Mouse (Mus musculus) heart, postnatal 25 days (tissue): ENCODE results near the gene Tgfb1. TPM values are rescaled to one million over a fixed set of nuclear protein-coding genes. Genes with fewer than 3 reads are reported as not detected.
A peak's percentile ranks its signal among the peaks of the same experiment; 100 is the strongest.

ENCODE experiments used
- DNase-seq: peaks from one replicate; pipeline ENCODE4 v3.0.0; 2022; ENCODE audit warnings: low spot score
- intact Hi-C: fragments of 180-260 bp; cut with DNase I; formaldehyde crosslinking; loops from one replicate; pipeline ENCODE4 v1.15.1; 2025
- total RNA-seq, 2 experiments: library from RNA; stranded (reverse); gene quantifications; 2 replicates each; pipeline ENCODE4 v1.2.3; 2021

Tgfb1 gene
- 10 to 100 TPM; 23.8 to 24.5 TPM for total RNA-seq

DNA sequence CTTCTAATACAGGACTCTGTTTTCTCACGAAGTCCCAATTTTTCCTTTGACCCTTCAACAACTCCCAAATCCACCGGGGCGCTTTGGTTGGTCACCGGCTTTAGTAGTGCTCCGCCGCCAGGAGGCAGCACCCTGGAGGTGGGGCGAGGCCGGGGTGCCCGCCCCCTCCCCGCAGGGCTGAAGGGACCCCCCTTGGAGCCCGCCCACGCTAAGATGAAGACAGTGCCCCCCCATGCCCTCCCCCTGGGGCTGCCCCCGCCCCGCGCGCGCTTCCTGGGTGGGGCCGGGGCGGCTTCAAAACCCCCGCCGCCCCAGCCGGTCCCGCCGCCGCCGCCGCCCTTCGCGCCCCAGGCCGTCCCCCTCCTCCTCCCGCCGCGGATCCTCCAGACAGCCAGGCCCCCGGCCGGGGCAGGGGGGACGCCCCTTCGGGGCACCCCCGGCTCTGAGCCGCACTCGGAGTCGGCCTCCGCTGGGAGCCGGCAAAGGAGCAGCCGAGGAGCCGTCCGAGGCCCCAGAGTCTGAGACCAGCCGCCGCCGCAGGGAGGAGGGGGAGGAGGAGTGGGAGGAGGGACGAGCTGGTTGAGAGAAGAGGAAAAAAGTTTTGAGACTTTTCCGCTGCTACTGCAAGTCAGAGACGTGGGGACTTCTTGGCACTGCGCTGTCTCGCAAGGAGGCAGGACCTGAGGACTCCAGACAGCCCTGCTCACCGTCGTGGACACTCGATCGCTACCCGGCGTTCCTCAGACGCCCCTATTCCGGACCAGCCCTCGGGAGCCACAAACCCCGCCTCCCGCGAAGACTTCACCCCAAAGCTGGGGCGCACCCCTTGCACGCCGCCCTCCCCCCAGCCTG, at the start of gene Tgfb1:
TSS of gene Tgfb1 (plus strand) at position 323 of the 852 bp plus-strand sequence.
- DNase-seq = peak; percentile 71
- intact Hi-C loops = loop anchor here (2.0 to 5.0 kb wide), 2 partner anchors 32 to 120 kb away; partner anchors contain the start of gene Ccdc97

DNA sequence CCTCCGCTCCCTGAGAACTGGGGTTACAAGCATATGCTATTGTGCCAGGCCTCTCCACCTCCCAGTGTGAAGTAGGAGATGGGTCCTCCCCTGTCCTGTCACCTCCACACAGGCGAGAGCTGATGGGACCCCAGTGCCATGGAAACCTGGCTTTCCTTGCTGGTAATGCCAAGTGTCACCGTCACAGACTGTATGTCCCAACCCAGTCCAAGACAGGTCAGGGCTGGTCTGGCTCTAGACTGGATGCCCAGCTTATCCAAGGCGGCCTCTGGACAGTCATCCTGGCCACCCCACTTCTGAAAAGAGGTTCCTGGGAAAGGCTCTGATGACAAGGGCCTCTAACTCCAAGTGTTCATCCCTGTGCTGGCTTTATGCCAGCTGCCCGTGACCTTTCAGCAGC, 49.7 kb upstream of the Tgfb1 start:
- DNase-seq = no peak
- intact Hi-C loops = no loop called here

GRCm38 (mm10) chr7:25639754-25640153, 47.0 kb upstream of the Tgfb1 start:
- DNase-seq = no peak
- intact Hi-C loops = no loop called here

DNA sequence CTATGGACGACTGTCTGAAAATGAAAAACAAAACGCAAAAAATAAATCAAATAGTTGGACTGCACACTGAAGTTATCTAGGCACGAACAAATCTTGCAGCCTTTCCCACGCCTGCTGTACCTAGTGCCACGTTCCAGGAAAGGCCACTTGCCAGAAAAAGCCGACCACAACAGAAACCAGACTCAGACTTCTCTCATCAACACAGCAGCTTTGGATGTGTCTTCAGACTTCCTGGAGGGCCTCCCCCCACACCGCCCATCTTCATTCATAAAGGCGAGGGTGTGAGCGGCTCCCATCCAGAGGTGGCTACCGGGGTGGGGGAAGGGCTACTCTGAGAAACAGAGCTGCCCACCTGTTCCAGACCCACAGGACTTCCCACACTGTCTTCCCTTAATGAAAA, 42.7 kb upstream of the Tgfb1 start:
- intact Hi-C loops = no loop called here
- DNase-seq = no peak

- no peak for DNase-seq
- intact Hi-C loops = no loop called here
These were observed 42.2 kb upstream of the Tgfb1 start for GRCm38 (mm10) chr7:25644631-25645030.

GRCm38 (mm10) chr7:25645074-25645473, 41.7 kb upstream of the Tgfb1 start:
- intact Hi-C loops = no loop called here
- DNase-seq = no peak

DNA sequence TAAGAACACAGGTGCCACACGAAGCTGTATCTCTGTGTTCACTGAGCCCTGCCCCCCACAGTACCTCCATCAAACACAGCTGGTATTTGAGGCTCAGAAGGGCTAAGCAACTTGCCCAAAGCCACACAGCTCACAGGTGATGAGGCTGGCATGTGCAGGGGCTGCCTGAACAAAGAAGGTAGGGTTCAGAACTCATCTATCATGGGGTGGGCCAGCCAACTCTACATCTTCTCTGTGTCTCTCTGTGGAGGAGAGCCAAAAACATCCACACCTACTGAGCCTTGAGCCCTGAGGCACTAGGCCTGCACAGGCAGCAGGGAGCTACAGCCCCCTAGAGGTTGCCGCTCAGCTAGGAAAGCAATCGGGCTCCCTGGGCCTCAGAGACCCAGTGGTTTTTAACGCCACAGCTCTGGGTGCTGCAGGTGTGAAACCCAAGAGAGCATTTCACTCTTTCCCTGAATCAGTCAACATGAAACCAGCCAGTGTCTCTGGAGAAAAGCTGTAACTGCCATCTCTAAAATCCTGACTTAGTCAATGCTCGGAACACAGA, 39.2 kb upstream of the Tgfb1 start:
- no peak for DNase-seq
- intact Hi-C loops = no loop called here

DNA sequence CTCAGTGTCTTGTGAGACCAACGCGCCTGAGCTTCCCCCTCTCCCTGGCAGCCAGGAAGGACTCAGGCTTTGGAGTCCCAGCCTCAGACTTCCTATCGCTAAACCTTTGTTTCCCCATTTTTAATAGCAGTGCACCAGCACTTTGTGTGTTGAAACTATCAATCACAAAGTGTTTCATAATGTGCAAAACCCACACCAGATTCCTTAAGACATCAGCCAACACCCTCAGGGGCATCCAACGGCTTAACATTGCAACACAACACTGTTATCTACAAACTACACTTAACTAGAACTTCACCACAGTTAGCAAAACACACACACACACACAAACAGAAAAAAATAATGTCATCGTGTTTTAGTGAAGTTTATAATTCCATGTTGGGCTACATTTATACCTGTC, 37.0 kb upstream of the Tgfb1 start:
- DNase-seq = no peak
- intact Hi-C loops = no loop called here

- intact Hi-C loops = no loop called here
- DNase-seq = no peak
These were observed 35.5 kb upstream of the Tgfb1 start for GRCm38 (mm10) chr7:25651281-25651680.

DNA sequence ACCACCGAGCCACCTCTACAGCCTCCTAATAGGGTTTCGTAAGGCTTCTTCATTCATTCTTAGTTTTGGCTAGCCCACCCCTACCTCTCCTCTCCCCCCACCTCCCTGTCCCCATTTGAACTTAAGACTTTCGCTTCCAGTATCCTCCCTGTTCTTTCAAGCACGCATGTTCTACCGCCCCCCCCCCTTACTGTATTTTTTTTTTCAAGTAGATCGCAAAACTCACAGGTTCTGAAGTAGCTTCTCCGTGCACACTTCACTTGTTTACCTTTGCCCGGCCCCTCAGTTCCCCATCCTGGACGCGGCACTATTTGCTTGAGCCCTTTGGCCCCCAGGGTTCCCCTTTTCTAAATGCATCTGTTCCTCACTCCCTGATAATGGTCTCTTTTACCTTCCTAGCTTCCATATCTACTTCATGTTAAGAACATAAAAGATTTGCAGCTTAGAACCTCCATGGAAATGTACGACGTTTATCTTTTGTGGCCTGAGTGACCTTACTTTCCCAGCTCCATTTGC, 34.5 kb upstream of the Tgfb1 start:
- intact Hi-C loops = no loop called here

GRCm38 (mm10) chr7:25655601-25656428, 31.0 kb upstream of the Tgfb1 start:
- intact Hi-C loops = loop anchor here (5.0 kb wide), 1 partner anchor 34 kb away; no protein-coding TSS in a partner anchor
- DNase-seq = no peak

More for the DNA sequence above, 34.5 kb upstream of the Tgfb1 start:
- no peak for DNase-seq

DNA sequence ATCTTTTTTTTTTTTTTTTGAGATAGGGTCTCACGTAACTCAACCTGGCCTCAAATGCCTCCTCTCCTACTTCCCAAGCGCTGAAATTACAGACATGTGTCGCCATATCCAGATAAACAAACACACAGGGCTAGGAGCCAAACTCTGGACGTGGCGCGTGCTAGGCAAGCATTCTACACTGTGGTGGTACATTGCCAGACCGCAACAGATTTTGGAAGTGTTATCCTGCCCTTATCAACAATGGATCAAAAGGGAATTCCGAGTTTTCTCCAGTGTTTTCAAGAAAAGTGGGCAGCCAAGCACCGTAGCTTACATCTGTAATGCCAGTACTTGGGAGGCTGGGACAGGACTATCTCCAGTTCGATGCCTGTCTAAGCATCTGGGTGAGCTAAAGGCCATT, 29.0 kb upstream of the Tgfb1 start:
- intact Hi-C loops = loop anchor here (5.0 kb wide), 1 partner anchor 35 kb away; no protein-coding TSS in a partner anchor
- DNase-seq = no peak

- intact Hi-C loops = loop anchor here (5.0 kb wide), 1 partner anchor 37 kb away; no protein-coding TSS in a partner anchor
These were observed 27.9 kb upstream of the Tgfb1 start, which contains the start of the genes Bckdha and Exosc5 for GRCm38 (mm10) chr7:25658657-25659472. Gene Bckdha (minus strand): TSS chr7:25658981. Gene Exosc5 (plus strand): TSS chr7:25659164.

GRCm38 (mm10) chr7:25666381-25666780, 20.4 kb upstream of the Tgfb1 start:
- intact Hi-C loops = no loop called here
- no peak for DNase-seq

More at GRCm38 (mm10) chr7:25658657-25659472, 27.9 kb upstream of the Tgfb1 start, which contains the start of the genes Bckdha and Exosc5:
- DNase-seq = peak; percentile 99

DNA sequence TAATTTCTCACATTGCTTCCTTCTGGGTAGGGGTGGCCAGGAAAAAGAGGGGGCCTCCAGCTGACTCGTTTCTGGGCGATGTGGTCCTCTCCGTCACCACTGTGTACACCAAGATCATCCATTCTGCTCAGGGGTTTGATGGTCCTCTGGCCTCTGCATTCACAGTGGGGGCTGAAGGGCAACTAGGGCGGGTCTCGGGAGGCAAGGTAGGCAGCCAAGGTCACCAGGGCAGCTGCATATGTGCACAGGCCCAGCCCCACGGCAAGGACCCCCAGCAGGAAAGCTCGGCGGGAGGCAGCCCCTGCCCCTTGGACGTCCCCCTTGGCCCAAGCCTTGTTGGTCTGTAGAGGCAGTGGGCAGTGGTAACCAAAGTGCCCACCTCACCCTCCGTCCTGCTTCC, 17.6 kb upstream of the Tgfb1 start:
- DNase-seq = no peak

GRCm38 (mm10) chr7:25669631-25670030, 17.2 kb upstream of the Tgfb1 start:
- intact Hi-C loops = no loop called here

More for the DNA sequence above, 17.6 kb upstream of the Tgfb1 start:
- intact Hi-C loops = no loop called here

GRCm38 (mm10) chr7:25670096-25670495, 16.7 kb upstream of the Tgfb1 start:
- intact Hi-C loops = no loop called here
- DNase-seq = no peak

More at GRCm38 (mm10) chr7:25669631-25670030, 17.2 kb upstream of the Tgfb1 start:
- no peak for DNase-seq

GRCm38 (mm10) chr7:25671686-25672085, 15.1 kb upstream of the Tgfb1 start:
- intact Hi-C loops = no loop called here
- no peak for DNase-seq

DNA sequence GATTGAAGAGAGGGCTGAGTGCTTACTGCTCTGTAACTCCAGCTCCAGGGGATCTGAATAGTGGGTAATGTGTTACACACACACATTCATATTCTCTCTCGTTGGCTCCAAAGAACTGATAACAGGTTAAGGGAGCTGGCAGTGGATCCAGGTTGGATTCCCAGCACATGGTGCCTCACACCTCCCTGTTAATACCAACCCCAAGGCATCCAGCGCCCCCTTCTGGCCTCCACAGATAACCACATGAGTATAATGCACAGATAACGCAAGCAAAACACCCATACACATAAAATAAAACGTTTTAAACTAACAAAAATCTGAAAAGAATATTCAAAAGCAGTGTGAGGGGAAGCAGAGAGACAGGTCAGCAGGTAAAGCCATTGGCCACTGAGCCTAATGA, 14.4 kb upstream of the Tgfb1 start:
- intact Hi-C loops = no loop called here
- DNase-seq = no peak
